Mouse (Mus musculus) cerebral cortex, adult 2 months (tissue): ENCODE data around the gene Wdr83os.

Experiments used
- WGBS: fragments of 180-500 bp; shearing (Covaris S2); methylation state at CpG from one replicate; pipeline ENCODE4 v1.1.7; 2018; 5-methylcytosine and 5-hydroxymethylcytosine counted together

Gene Wdr83os

DNA sequence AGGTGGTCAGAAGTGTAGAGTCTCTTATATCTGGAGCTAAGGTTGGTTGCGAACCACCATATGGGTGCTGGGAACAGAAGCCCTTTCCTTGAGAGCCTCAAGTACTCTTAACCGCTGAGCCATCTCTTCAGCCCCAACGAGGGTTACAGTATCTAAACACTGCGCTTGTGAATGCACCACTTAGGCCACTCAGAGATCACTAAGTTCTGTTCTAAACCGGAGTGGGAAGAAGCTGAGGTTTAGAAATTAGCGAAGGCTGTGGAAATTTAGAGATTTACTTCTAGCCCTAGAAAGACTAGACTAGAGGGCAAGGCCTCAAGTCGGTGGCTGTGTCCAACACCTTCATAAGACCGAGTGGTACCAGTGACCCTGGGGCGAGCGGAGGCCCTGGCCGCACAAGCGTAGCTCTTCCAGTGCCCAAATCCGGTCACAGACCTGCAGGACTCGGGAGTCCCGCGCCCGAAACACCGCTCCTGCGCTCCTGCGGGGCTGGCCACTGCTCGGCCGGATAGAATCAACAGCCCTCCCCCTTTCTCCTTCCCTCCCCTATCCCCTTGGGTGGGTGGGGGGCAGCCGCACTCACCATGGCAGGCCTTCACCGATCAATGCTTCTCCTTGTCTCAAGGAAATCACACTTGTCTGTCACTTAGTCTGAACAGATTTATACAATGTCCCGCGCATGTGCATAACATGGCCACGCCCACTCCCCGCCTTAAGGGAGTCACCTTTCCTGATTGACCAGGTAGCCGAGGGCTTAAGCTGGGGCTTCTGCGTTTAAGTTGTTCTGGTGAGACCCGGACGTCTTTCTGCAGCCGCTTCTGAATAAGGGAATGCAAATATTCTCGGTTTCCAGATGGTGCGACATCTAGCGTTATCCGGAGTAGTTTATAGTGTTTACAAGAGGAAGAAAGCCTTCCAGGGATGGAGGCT, 38.8 kb downstream of the Wdr83os start:
- 6% methylated on average over 37 of the region's 37 CpGs for WGBS

DNA sequence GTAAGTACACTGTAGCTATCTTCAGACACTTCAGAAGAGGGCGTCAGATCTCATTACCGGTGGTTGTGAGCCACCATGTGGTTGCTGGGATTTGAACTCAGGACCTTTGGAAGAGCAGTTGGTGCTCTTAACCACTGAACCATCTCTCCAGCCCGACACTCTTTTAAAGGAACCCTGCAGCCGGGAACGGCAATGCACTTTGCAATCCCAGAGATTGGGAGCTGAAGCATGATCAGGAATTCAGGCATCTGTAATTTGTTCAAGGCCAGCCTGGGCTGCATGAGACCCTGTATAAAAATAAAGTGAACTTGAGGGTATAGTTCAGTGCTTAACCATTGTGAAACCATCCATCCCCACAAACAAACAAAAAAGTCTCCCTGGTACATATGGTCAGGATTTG, 39.7 kb downstream of the Wdr83os start:
- 69% methylated on average over 5 of the region's 5 CpGs for WGBS

DNA sequence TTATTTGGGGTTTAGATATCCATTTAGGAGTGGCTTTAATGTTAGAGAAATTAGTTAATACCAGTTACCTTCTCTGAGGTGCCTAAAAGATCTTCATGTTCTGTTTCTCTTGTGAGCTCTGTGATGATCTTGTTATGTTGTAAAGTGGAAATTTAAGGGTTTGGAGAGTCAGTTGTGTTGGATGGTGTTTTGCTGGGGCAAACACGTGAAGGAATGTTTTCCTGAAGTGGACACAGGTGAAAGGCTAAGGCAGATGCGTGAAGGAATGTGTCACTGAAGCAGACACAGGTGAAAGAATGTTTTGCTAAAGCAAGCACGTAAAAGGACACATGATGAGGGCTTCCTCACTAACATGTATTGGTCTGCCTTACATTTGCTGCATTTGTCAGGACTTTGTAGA, 42.5 kb downstream of the Wdr83os start, which contains the start of gene Zfp791:
TSS of gene Zfp791 (minus strand) at position 101 of the 400 bp plus-strand sequence.
- 83% methylated on average over 3 of the region's 3 CpGs for WGBS

DNA sequence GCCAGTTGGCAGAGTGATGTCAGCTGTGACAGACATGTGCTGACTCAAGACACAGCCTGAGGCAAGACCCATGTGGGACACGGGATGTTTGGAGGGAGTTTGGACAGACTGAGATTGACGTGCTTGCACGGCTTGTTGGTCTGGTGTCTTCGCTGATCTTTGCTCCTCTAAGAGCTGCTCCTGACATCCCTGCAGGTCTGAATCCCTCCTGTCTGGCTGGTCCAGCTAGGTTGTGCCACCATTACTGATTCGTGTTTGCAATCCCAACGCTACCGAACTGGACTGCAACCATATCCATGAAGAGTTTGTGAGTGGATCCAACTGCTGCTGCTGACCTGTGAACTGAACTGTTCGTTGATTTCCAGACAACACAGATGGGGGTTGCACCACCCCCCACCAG, 43.2 kb downstream of the Wdr83os start:
- WGBS, result 92% methylated on average over 8 of the region's 8 CpGs
